Mouse (Mus musculus): ENCODE results near the gene Id2.

Id2 gene

GRCm38 (mm10) chr12:25108865-25109264 is 11.9 kb upstream of the Id2 start:
- no peak for DNase-seq (ENCODE audit: low spot score in 2 of 2)

GRCm38 (mm10) chr12:25104541-25104940 is 7.6 kb upstream of the Id2 start:
- no peak for DNase-seq (ENCODE audit: low spot score in 2 of 2)

GRCm38 (mm10) chr12:25103911-25104310 is 7.0 kb upstream of the Id2 start:
- DNase-seq (ENCODE audit: low spot score in 2 of 2): no peak

- DNase-seq (ENCODE audit: low spot score in 2 of 2): no peak
Observed at GRCm38 (mm10) chr12:25101389-25101788, 4.4 kb upstream of the Id2 start.

- peak; percentile 71 to 73 for DNase-seq (ENCODE audit: low spot score in 2 of 2)
Observed at GRCm38 (mm10) chr12:25100411-25101217, 3.7 kb upstream of the Id2 start.

DNA sequence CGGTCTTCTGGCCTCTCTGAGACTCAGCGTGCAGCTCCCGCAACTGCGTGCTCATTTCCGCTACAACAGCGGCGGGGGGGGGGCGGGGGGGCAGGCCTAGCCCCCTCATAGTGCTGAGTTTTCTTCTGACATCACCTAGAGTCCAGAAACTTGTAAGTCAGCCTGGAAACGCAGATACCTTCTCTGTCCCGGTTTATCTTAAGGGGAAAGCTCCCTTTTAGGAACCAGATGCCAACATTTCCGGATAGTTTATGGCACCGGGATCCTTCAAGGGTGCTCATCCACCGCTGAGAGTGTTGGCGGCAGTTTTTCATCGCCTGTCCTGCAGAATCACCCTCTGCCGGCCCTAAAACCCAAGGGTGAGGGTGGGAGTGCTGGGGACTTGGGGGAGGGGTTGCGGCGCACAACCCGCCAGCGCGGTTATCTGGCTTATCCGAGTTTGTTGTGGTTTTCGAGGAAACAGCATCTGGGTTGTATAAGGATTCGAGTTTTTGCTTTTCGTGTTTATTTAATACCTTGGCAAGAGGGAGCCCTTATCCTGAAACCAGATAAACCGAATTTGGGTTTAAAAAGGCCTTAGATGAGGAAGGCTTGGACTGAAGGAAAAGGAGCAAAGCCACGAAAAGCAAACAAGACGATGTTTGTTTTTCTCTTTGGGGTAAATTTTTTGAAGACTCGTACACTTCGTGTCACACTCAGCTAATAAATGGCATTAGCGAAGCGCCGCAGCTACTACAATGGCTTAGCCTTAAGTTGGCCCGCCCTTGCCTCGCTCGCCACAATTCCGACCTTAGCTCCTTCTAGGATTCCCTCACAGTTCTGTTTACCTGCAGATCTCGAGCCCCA is 2.8 kb upstream of the Id2 start:
- peak in 1 of 2 experiments; percentile 59 for DNase-seq (ENCODE audit: low spot score in 2 of 2)

DNA sequence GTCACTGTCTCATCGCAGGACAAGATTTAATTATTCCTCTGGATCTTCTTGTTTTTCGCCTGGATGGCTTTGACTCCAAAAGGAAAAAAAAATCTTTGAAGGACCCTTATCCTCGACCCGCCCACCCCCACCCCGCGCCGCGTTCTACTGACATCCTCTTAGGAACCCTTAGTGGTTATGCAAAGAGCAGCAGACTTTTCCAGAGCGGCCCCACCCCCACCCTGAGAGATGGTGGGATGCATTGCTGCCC is 2.3 kb upstream of the Id2 start:
- DNase-seq (ENCODE audit: low spot score in 2 of 2): peak; percentile 64 to 74

DNA sequence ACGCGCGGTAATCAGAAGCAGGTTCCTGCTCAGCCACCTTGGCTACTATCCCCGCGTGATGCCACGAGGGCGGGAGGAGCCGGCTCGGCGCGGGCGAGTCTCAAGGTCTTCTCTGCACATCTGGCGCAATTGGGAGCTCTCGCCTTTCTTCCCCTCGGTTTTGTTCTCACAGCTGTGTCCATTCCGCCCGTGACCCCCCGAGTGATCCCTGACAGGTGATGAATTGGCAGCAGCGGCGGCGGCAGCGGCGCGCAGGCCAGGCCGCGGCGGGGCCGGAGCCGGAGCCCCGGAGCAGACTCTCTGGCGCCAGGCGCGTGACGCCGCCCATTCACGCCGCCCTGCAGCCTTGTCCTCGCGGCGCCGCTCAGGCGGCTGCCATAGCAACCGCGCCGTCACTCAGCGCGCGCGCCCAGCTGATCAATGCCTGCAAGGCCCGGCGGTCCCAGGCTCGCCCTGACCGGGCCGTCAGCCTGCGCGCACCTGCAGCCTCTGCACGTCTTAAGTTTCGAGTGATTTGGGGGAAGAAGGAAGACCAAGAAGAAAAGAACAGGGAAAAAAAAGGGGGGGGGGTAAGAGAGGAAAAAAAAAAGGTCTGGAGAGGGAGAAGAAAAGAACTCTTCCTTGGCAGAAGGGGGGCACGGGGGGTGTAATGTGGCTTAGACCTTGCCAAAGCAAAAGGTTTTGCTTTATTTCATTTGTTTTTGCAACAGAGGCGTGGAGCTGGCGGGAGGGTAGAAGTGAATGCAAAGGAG is 1.8 kb upstream of the Id2 start:
- DNase-seq (ENCODE audit: low spot score in 2 of 2): peak; percentile 94 to 96

DNA sequence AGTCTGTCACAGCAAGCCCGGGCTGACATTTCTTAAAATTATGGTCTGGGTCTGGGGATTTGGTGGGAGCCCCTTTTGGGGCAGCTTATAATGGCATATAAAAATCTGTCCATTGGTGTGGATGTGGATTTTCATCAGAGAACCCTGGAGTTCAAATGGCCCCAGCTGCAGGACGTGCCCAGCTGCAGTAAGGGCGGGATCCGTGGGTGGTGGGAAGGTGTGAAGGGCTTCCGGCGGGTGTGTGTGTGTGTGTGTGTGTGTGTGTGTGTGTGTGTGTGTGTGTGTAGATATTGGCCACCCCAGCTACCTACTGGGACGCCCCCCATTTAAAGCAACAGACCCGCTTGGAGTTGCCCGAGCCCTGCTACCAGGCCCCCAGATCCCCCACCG is 1.2 kb upstream of the Id2 start:
- DNase-seq (ENCODE audit: low spot score in 2 of 2): no peak

DNA sequence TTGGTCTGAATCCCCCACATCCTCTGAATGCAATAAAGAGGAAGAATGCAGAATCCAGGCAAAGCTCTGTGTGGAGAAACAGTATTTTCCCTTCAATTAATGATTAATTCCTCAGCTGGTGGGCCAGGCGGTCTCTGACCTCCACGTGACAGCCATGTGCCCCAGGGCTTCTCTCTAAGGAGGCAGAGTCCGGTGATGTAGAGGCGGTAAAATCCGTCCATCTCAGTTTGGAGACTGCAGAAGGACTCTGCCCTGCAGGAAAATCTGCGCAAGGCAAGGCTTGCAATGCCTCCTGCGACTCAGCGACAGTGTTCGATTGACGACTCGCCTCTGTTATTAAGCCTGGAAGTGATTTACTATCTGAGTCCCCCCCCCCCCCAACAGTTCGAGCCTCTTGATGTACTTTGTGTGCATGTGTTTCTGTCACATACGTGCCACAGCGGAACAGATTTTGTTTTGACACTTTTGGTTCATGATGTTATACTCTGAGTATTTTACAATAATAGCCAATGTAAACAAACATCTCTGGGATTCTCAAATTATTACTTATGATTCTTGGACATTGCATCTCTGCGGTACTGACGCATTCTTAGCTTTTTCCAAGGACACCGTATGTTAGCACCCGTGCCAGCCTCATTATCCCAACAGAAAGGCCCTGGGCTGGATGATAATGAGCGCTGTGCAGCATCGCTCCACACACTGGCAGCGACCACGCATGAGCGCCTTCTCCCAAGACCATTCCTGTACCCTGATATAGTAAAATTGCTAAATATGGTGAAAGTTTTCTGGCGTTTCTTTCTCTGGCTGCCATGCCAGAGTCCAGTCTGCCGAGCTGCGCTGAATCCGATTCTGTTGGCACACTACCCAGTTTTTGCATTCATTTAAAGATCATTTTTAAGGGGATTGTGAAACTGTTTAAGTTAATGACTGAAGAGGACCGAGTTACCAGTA is 545 bp upstream of the Id2 start:
- DNase-seq (ENCODE audit: low spot score in 2 of 2): peak in 1 of 2 experiments; percentile 46

GRCm38 (mm10) chr12:25096640-25097051 is 294 bp downstream of the Id2 start:
- no peak for DNase-seq (ENCODE audit: low spot score in 2 of 2)

- peak; percentile 97 to 98 for DNase-seq (ENCODE audit: low spot score in 2 of 2)
Observed at GRCm38 (mm10) chr12:25095974-25096639, 833 bp downstream of the Id2 start.

- no peak for DNase-seq (ENCODE audit: low spot score in 2 of 2)
Observed at GRCm38 (mm10) chr12:25095538-25095937, 1.4 kb downstream of the Id2 start.

DNA sequence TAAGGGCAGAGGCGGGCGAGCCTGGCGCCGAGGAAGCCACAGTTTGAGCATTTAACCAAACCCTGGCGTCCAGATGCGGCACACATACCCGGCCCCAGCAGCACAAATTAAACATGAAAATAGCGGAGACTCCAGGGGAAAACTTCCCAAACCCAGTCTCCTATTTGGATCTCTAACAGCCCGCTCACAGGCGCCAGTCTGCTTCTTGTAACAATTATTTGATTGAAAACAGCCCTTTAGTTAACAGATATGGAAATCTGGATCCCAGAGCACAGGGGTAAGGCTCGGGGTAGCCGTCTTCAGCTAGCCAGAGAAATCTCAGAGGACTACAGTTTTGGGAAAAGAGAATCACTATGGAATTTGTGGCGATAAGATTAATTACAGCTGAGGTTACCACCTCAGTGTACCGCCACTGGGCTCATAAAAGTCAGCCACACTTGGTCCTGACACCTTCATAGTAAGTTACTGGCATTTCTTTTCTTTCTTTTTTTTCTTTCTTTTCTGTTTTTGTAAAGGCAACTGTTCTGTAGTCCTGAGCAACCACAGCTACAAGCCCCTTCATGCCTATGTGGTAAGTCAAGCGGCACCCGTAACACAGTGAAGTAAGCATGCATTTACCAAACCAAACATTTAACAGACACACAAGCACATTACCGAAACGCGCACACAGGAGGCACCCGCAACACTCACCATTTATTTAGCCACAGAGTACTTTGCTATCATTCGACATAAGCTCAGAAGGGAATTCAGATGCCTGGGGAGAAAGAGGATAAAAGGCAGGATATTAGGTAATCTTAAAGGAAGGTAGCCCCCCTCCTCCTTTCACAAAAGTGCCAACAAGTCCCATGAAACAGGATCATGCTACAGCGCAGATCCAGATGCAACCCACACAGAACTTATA is 2.1 kb downstream of the Id2 start:
- DNase-seq (ENCODE audit: low spot score in 2 of 2): no peak

DNA sequence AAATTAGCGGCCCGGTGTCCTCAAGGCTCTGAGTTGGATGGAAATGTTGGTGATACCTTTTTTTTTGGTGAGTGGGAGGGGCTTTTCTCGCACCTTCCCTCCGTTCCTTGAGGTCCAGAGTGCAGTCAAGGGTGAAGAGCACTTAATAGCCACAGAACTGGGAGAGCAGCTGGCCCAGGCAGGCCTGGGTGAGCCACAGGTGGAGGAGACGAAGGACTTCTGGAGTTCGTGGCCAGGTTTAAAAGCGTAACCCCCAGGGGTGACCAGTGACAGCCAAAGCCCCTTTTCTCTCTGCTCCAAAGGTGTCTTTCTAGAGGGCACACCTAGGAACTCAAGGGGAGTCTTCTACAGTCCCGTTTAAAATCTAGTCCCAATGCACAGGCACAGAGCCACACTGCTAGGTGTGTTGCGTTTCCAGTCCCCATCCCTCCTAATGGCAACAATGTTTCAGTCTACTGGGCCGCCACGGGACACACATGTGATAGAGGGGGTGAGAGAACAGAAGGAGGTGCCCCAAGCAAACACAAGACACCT is 3.6 kb downstream of the Id2 start:
- DNase-seq (ENCODE audit: low spot score in 2 of 2): no peak

- DNase-seq (ENCODE audit: low spot score in 2 of 2): peak; percentile 54 to 71
Observed at GRCm38 (mm10) chr12:25092751-25093211, 4.2 kb downstream of the Id2 start.

DNA sequence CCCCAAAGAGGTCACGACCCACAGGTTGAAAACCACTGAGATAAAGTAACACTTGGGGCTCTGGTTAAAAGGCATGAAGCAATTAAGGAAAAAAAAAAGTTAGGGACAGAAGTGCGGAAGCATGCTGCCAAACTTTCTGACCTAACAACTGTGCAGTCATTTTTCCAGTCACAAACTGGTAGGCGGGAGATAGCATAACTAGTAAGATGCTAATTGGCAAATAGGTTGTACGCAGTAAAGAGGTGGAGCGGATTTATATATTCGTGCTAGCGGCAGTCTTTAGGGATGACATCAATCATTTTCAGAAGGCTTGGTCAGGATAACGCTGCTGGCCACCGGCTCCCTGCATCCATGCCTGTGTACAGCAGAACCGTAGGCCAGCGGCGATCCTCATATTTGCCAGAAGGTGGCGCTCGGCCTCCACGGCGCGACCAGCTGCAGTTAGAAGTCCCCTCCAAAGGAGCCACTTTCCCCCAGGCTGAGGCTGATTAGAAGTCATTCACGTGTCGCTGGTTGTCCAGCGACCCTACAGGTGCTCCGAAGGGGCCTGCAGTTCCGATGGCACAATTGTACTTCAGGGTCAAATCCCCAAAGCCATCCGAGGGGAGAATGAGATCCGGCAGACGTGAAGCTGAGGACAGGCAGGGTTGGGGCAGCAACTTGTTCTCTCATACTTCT is 4.8 kb downstream of the Id2 start:
- peak; percentile 83 to 90 for DNase-seq (ENCODE audit: low spot score in 2 of 2)

GRCm38 (mm10) chr12:25089433-25089832 is 7.5 kb downstream of the Id2 start:
- no peak for DNase-seq (ENCODE audit: low spot score in 2 of 2)

DNA sequence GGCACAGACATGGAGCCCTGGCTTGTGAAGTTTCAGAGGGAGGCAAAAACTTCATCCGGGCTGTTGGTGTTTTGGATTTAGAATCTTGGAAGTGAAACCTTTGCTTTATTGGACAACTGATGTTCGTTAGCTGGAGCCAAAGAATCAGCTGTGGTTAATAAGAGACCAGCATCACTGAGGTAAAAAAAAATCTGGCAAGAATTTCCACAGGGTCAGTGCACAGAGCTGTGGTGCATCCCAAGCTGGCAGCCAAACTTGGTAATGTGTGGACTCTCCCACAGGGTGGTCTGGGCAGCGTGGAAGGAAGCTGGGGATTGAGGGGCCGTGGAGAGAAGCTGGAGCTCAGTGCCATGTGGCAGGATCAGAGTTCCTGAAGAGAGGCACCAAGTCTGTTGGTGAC is 10.0 kb downstream of the Id2 start:
- DNase-seq (ENCODE audit: low spot score in 2 of 2): no peak

Data from urinary bladder, postnatal 4 days (tissue).